Mouse (Mus musculus): ENCODE measurements around the gene Clk1.
"Not testable (repeated sequence)": the region's sequence is repeated elsewhere in the genome, so short reads cannot be mapped to it uniquely, and the experiment has no call there.

Clk1 gene

DNA sequence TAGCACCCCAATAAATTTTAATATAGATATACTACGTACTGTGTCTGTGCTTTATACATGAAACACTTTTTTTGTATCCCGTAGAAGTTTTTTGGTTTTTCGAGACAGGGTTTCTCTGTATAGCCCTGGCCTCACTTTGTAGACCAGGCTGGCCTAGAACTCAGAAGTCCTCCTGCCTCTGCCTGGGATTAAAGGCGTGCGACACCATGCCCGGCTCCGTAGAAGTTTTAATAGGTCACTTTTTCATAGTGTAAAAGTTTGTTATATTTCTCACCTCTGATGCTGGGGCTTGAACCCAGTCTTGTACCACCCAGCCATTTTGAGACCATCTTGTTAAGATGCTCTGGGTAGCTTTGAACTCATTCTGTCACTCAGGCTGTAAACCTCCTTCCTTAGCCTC is 16.5 kb downstream of the Clk1 start:
- in situ Hi-C loops (cut with MseI, MboI) = no loop called here

GRCm38 (mm10) chr1:58403745-58404144 is 20.1 kb downstream of the Clk1 start:
- in situ Hi-C loops (cut with MseI, MboI) = no loop called here

DNA sequence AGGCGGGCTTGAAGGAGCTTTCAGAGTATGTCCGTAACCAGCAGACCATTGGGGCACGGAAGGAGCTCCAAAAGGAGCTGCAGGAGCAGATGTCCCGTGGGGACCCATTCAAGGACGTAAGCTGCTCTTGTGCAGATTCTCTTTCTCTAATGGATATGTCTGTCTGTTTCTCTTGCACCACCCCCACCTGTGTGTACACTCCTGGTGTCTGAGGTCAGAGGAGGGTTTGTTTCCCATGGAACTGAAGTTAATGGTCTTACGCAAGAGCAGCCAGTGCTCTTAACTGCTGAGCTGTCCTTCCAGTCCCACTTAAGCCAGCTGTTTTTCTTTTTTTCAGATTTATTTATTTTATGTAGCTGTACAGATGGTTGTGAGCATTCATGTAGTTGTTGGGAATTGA is 22.5 kb downstream of the Clk1 start:
- in situ Hi-C loops (cut with MseI, MboI) = no loop called here

DNA sequence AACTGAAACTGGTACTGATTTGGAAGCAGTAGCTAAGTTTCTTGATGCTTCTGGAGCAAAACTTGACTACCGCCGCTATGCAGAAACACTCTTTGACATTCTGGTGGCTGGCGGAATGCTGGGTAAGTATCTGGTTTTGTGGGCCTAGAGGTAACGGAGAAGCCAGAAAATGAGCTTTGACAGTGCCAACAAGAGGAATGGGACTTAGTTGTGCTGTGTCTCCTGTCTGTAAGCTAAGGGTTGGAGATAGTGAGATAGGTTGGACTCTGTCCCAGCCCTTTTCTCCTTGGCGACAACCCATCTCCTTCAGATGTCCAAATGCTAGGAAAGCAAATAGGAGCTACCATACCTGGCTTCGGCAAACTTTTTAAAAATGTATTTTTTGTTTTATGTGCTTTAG is 26.1 kb downstream of the Clk1 start:
- in situ Hi-C loops (cut with MseI, MboI) = loop anchor here (10.0 kb wide), 1 partner anchor 93 kb away; no protein-coding TSS in a partner anchor

DNA sequence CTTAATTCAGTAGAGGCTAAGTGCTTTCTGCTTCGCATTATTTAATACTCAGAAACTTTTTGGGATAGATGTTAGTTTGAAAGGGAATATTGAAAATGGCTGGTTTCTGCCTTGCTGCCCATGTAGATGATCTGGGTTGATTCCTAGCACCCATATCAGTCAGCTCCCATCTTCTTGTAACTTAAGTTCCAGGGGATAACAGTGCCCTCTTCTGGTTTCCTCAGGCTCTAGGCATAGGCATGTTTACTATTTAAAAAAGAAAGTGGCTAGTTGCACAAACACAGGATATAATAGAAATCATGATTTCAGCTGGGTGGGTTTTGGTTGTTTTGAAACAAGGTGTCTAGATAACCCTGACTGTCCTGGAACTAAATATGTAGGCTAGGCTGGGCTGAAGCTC is 27.7 kb downstream of the Clk1 start:
- in situ Hi-C loops (cut with MseI, MboI) = loop anchor here (10.0 kb wide), 1 partner anchor 91 kb away; no protein-coding TSS in a partner anchor

GRCm38 (mm10) chr1:58395341-58395740 is 28.5 kb downstream of the Clk1 start:
- in situ Hi-C loops (cut with MseI, MboI) = loop anchor here (10.0 kb wide), 1 partner anchor 91 kb away; no protein-coding TSS in a partner anchor

- in situ Hi-C loops (cut with MseI, MboI) = loop anchor here (10.0 kb wide), 1 partner anchor 89 kb away; no protein-coding TSS in a partner anchor
These were observed 30.3 kb downstream of the Clk1 start for GRCm38 (mm10) chr1:58393284-58394195.

DNA sequence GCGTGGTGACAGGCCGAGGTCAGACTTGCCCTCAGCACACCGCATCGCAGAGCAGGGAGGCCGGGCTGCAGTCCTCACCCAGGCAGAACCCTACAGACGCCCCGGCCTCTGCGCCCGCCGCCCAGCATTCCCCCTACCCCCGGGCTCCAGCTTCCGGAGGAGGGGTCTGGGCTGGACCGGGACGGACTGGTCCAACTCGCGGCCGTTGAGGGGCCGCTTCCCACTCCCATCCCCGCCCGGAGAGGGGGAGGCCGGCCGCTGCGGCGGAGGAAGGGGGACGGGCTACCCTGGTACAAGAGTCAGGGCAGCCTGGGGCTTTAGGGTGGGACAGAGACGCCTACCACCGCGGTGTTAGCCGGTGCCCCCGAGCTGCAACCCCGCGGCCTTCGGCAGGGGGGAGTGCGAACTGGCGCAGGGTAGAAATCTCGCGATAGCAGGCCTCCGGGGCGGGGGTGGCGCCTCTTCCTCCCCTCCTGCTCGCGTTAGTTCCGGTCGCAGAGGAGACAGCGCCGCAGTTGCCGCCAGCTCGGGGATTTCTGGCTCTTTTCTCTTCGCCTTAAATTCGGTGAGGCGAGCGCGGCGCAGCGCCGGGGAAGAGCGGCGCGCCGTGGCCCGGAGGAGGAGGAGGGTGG is 31.1 kb downstream of the Clk1 start, which contains the start of gene Bzw1:
Bzw1 (plus strand) TSS at position 247 of the 632 bp plus-strand sequence.
- in situ Hi-C loops (cut with MseI, MboI) = loop anchor here (10.0 kb wide), 1 partner anchor 88 kb away; no protein-coding TSS in a partner anchor

GRCm38 (mm10) chr1:58392268-58392651 is 31.6 kb downstream of the Clk1 start:
- in situ Hi-C loops (cut with MseI, MboI) = loop anchor here (10.0 kb wide), 1 partner anchor 87 kb away; no protein-coding TSS in a partner anchor

DNA sequence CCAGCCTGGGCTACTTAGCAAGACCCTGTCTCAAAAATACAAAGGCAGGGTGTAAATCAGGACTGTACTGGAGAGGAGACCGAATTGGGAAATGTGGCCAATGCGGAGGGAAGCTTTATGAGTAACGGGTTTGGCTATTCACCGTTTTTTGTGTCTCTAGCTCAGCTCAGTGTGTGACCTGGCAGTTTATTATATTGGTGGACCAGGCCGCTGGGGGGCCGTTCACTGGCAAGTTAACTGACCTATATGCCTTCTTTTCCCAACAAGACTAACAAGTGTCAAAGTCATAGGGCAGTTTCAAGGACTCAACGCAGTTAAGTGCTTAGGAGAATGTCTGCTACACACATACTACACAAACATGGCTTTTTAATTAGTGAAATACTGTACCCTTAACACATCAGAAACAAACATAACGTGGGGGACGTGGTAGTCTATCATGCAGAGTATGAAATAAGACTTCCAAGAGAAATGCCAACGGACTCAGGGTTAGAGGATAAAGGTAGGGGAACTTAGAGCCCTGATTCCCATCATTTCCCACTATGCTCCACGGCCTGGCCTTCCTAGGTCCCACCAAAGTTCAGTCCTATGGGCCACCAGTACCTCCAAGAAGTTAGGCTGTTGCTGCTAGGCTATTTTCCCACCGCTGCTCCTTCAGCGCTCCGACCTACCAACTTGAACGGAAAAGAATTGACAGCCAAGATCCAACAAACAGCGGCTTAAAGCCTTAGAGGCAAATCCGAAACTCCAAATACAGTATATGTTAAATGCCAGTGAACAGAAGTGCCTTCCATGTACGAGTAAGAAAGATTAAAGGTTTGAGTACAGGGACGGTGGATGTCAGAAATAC is 32.2 kb downstream of the Clk1 start:
- in situ Hi-C loops (cut with MseI, MboI) = loop anchor here (10.0 kb wide), 1 partner anchor 87 kb away; no protein-coding TSS in a partner anchor

DNA sequence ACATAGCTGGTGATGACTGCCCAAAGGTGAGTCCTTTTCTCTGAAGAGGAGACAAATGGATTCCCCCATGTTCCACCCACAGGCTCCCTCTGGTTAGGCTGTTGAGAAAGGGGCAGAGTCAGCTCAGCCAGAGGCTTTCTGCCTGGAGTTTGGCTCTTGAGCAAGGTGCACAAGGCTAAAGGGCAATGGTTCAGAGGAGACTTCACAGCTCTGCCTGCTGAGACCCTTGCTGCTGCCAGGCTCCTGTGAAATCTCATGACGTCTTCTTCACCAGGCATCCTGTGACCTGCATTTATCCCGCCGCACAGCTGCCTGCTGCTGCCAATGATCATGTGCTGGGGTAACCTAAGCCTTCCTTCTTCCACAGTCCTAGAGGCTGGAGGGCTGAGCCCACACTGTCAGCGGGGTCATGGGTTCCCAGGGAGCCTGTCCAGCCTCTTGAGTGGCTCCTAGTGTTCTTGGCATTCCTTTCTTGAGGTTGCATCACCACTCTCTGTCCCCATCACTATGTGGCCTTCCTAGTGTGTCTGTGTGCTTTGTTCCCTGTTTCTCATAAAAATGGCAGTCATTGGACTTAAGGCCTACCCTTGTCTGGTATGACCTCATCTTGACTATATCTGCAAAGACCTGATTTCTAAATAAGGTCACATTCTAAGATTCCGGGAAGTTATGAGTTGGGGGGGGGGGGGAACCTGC is 41.1 kb downstream of the Clk1 start:
- in situ Hi-C loops (cut with MseI, MboI) = no loop called here

DNA sequence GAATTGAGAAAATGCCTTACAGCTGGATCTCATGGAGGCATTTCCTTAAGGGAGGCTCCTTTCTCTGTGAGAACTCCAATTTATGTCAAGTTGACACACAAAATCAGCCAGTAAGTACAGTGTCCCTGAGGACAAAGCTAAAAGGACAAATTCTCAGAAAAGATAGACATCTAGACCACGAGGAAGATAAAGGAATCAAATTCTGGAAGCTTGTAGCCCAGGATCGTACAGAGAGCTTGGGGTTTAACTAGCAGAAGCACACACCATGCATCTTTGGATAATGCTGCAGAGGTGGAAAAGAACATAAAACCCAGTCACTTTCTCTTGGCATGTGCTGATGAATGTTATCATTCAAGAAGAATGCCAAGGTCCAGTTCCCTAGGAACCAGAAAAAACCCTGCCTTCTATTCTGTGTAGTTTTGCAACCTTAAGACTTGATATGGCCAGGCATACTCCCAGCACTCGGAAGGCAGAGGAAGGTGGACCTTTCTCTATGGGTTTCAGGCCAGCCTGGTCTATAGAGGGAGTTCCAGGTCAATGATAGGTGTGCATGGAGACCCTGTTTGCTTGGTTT is 48.2 kb downstream of the Clk1 start:
- in situ Hi-C loops (cut with MseI, MboI) = no loop called here

- in situ Hi-C loops (cut with MseI, MboI) = not testable (repeated sequence)
These were observed 49.6 kb downstream of the Clk1 start for GRCm38 (mm10) chr1:58374266-58374665.

- in situ Hi-C loops (cut with MseI, MboI) = no loop called here
These were observed 54.1 kb downstream of the Clk1 start for GRCm38 (mm10) chr1:58369716-58370115.

DNA sequence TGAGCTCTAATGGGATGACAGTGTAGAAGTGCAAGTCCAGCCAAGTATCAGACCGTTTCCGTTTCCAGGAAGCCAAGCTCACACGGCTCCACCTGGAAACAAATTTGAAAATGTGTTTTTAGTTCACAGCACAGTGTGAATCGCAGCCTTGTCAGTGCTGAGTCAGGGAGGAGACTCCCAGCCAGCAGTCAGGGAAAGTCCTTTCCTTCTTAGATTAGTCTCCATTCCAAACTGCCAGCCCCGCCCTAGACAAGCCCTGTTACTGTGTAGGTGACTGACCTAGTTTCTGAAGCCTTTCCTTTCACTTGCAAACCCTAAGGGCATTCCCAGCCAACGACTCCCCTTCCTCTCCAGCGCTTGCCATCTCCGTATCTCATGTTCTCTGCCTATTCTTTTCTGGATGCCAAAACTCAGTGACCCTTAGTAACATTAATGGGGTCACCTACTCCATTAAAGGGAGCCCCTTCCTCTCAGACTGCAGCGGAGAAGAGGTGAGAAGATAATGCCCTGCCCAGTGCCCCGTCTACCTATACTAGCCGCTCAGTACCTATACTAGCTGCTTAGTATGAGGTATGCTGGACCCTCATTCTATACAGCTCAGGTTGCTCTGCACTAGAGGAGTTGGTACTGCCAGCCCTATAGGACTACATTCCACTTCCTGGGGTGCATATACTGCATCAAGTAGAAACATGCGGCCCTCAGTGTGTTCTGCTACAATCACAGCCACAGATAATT is 57.0 kb downstream of the Clk1 start:
- in situ Hi-C loops (cut with MseI, MboI) = no loop called here

- in situ Hi-C loops (cut with MseI, MboI) = no loop called here
These were observed 58.0 kb downstream of the Clk1 start for GRCm38 (mm10) chr1:58365829-58366228.

- in situ Hi-C loops (cut with MseI, MboI) = no loop called here
These were observed 59.3 kb downstream of the Clk1 start for GRCm38 (mm10) chr1:58364551-58364950.

- in situ Hi-C loops (cut with MseI, MboI) = no loop called here
These were observed 61.6 kb downstream of the Clk1 start for GRCm38 (mm10) chr1:58362296-58362695.
